Mouse (Mus musculus): ENCODE measurements around the gene Gpatch2. TPM values are rescaled to one million over a fixed set of nuclear protein-coding genes. Genes with fewer than 3 reads are reported as not detected.

Gene Gpatch2
- polyA plus RNA-seq (2016; fragmentation: Nextera tagmentation; extraction: Ambion mirVana) = 29.0 and 30.7 TPM in 2 replicates

DNA sequence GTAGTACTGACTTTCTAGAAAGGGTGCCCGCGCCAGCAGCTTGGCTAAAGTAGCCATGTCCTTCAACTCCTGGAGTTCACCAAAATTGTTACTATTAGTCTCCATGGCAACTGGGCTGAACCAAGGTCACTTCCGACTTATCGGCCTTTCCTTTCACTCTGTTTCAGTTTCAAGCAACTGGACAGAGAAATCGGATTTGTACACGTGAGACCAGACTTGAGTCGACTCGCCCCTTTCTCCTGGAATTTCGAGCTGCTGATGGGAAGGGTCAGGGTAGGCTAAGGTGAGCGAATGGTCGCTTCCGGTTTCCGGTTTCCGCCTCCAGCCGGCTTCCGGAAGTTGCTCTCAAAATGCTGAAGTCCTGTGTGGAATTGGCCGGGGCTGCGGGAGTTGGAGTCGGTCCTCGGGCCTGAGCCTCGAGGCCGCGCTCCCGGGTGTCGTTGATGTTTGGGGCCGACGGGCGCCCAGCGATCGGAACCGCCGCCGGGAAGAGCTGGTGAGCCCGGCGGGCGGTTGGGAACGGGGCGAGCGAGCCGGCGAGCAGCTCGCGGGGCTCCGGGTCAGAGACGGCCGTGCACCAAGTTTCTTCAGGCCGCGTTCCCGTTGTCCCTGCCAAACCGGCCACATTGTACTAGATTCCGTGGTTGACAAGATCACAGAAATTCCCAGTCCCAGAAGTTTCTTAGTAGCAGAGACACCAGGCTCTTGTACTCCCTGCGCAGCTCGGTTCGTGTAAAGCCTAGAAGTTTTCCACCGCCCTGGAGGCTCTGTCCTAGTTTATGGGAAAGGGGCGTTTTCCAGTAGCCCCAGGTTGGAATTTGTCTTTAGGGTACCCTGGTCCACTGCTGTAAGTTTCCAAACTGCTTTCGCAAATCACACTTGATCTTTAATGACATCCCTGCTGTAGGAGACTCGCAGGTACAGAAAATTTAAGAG lies at the start of gene Gpatch2, which contains the start of gene Spata17:
Gpatch2 (plus strand) TSS at position 328 of the 936 bp plus-strand sequence.
Spata17 (minus strand) TSS at position 285 of the 936 bp plus-strand sequence.
- 1% methylated on average over 58 of the region's 58 CpGs for WGBS
- H3K36me3 ChIP-seq = no peaks in the 10 kb centered on the region
- peaks cover 5% of the 10 kb centered on the region for H3K4me1 ChIP-seq
- ATAC-seq (ENCODE audit: low FRiP score) = peak; percentile 87
- H3K9me3 ChIP-seq (replicated peaks) = no peaks in the 10 kb centered on the region
- H3K4me3 ChIP-seq = peak within 1 kb of the TSS; percentile 89
- peak within 1 kb of the TSS; percentile 85 for H3K4me2 ChIP-seq (replicated peaks)
- peak within 1 kb of the TSS; percentile 84 for H3K9ac ChIP-seq
- no peaks in the 10 kb centered on the region for H3K27me3 ChIP-seq
- peak within 1 kb of the TSS; percentile 79 for H3K27ac ChIP-seq

DNA sequence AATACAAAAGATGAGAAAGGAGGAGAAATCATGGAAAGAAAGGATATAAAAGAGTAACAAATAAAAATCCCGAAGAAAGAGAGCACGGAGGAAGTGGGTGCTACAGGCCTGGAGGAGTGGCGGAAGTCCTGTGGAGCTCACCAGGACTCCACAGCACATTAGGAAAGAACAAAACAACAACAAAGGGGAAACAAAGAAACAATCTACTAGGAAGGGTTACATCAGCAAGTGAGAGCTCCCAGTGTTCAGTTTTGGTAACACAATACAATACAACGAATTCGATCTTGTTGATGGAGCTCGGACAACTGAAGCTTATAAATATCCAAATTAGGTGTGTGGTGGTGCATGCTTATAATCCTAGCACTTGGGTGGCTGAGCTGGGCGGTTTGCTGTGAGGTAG lies 45.7 kb upstream of the Gpatch2 start:
- ATAC-seq (ENCODE audit: low FRiP score) = no peak

DNA sequence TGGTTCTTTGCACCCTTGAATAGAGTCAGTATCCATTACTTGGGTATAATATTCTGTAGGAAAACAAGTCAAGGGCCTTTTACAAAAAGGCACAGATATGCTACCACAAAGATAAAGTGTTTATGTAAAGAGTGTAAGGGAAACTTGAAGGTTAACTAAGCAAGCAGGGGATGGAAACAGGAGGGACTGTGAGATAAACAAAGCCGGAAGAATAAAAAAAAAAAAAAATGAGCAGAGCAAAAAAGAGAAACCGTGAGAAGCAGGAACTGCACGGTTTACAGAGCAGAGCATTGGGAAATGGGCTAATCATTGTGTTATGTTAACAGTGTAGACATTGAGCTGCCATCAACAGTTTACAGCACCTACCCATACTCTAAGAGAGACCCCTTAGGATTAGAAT lies 44.9 kb upstream of the Gpatch2 start:
- no peaks in the 10 kb centered on the region for H3K27me3 ChIP-seq
- H3K4me3 ChIP-seq = no peak overlapping the region
- no peak overlapping the region for H3K9ac ChIP-seq
- no peaks in the 10 kb centered on the region for H3K9me3 ChIP-seq (replicated peaks)
- no peak overlapping the region for H3K27ac ChIP-seq
- no peak for ATAC-seq (ENCODE audit: low FRiP score)
- WGBS = 73% methylated on average over 3 of the region's 3 CpGs
- no peak overlapping the region for H3K4me2 ChIP-seq (replicated peaks)
- H3K4me1 ChIP-seq = no peaks in the 10 kb centered on the region
- H3K36me3 ChIP-seq = no peaks in the 10 kb centered on the region

More for the DNA sequence above, 45.7 kb upstream of the Gpatch2 start:
- H3K36me3 ChIP-seq = no peaks in the 10 kb centered on the region
- no peak overlapping the region for H3K4me3 ChIP-seq
- H3K27ac ChIP-seq = no peak overlapping the region
- H3K27me3 ChIP-seq = no peaks in the 10 kb centered on the region
- H3K4me1 ChIP-seq = no peaks in the 10 kb centered on the region
- no peak overlapping the region for H3K9ac ChIP-seq
- H3K4me2 ChIP-seq (replicated peaks) = no peak overlapping the region
- no peaks in the 10 kb centered on the region for H3K9me3 ChIP-seq (replicated peaks)
- WGBS = 60% methylated on average over 7 of the region's 7 CpGs

DNA sequence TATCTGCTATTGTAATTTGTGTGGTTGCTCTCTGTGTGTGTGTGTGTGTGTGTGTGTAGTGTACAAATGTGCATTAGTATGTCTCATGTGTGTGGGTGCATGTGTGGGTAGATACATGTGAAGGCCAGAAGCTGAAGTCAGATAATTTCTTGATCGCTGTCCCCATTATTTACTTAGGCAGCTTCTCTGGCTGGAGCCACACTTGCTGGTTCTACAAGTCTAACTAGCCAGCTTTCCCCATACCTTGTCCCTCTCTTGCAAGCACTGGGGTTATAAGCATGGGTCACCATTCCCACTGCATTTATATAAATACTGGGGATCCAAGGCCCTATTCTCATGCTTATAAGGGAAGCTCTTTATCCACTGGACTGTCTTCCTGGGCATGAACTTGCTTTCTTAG lies 39.3 kb upstream of the Gpatch2 start:
- 100% methylated on average over 1 of the region's 1 CpGs for WGBS

DNA sequence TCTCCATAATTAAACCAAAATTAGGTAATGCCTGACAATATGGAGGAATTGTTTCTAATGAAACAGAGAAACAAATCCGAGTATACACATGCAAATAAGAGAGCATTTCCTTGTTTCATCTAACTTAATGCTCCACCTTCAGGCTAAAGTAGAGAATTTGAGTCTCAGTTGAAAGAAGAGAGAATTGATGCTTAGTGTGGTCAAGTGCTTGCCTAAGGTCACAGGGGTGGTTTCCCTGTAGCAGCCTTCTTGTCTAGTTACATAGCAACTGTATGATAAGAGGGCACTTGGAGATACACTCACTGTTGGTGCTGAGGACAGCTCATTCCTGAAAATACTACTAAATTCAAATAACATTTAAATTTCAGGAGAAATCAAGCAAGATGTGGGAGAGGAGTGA lies 36.8 kb upstream of the Gpatch2 start:
- H3K27me3 ChIP-seq = no peaks in the 10 kb centered on the region
- no peaks in the 10 kb centered on the region for H3K4me1 ChIP-seq
- no peak overlapping the region for H3K4me3 ChIP-seq
- no peaks in the 10 kb centered on the region for H3K36me3 ChIP-seq
- ATAC-seq (ENCODE audit: low FRiP score) = no peak
- no peak overlapping the region for H3K4me2 ChIP-seq (replicated peaks)
- H3K9me3 ChIP-seq (replicated peaks) = no peaks in the 10 kb centered on the region
- H3K9ac ChIP-seq = no peak overlapping the region
- 75% methylated on average over 1 of the region's 1 CpGs for WGBS
- H3K27ac ChIP-seq = no peak overlapping the region

More for the DNA sequence above, 39.3 kb upstream of the Gpatch2 start:
- no peaks in the 10 kb centered on the region for H3K36me3 ChIP-seq
- ATAC-seq (ENCODE audit: low FRiP score) = no peak
- H3K4me2 ChIP-seq (replicated peaks) = no peak overlapping the region
- H3K27ac ChIP-seq = no peak overlapping the region
- no peaks in the 10 kb centered on the region for H3K4me1 ChIP-seq
- H3K4me3 ChIP-seq = no peak overlapping the region
- no peak overlapping the region for H3K9ac ChIP-seq
- no peaks in the 10 kb centered on the region for H3K9me3 ChIP-seq (replicated peaks)
- H3K27me3 ChIP-seq = no peaks in the 10 kb centered on the region

DNA sequence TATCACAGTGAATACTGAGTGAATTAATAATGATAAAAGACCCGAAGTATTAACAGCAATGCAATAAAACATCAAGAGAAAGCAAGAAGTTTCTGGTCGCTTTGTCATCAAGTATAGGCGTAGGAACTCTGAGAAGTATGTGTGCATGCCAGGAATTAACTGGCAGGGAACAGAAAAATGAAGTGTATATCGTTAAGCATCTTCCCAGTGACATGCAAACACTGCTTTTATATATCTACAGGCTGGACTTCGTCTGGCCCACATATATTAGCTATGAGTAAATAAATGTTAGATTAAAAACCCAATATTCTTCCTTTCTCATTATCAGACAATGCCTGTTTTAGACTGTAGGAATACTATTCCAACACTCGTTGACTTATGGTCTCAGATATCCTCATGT lies 9.8 kb upstream of the Gpatch2 start:
- Histone ChIP-seq H3K4me2 (replicated peaks) (no peak overlapping the region), H3K4me3 (no peak overlapping the region), H3K27me3 (no peaks in the 10 kb centered on the region), H3K36me3 (no peaks in the 10 kb centered on the region), H3K27ac (no peak overlapping the region), H3K4me1 (no peaks in the 10 kb centered on the region), H3K9me3 (replicated peaks) (no peaks in the 10 kb centered on the region), H3K9ac (no peak overlapping the region)
- 83% methylated on average over 6 of the region's 6 CpGs for WGBS
- ATAC-seq (ENCODE audit: low FRiP score) = no peak

DNA sequence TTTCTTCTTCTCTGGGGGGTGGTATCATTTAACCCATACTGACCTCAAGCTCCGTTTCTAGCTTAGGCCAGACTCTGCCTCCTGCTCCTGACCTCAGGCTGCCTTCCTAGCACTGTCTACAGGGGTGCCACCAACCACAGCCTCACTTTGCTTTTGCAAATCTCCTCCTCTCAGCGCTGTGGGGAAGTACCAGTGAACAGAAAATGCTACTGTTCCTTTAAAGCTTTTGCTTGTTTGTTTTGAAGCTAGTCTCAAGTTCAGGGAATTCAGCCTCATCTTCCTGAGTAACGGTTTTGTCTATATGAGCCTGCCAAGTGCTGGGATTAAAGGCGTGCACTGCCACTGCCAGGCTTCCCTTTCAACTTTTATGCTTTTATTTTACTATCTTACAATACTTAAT lies 5.8 kb upstream of the Gpatch2 start:
- WGBS = 60% methylated on average over 4 of the region's 4 CpGs
- H3K4me1 ChIP-seq = no peaks in the 10 kb centered on the region
- no peaks in the 10 kb centered on the region for H3K27me3 ChIP-seq
- H3K36me3 ChIP-seq = no peaks in the 10 kb centered on the region
- H3K4me3 ChIP-seq = no peak overlapping the region
- ATAC-seq (ENCODE audit: low FRiP score) = no peak
- H3K9ac ChIP-seq = no peak overlapping the region
- no peaks in the 10 kb centered on the region for H3K9me3 ChIP-seq (replicated peaks)
- H3K27ac ChIP-seq = no peak overlapping the region
- H3K4me2 ChIP-seq (replicated peaks) = no peak overlapping the region

DNA sequence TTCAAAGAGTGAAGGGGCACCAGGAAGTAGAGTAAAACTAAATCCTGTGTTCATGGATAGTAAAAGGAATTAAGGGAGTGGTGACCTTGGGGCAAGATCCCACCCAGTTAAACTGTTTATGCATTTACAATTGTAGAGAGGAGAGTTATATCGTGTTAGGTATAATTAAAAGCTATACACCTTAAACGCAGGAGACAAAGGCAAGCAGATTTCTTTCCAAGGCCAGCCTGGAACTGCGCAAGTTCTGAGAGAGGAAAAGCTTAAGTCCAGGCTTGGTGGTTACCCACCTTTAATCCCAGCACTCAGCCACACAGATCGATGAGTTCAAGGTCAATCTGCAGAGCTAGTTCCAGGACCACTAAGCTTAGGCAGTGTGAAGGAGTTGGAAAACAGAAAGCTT lies 4.6 kb upstream of the Gpatch2 start:
- no peak overlapping the region for H3K9ac ChIP-seq
- H3K27me3 ChIP-seq = no peaks in the 10 kb centered on the region
- H3K4me3 ChIP-seq = no peak overlapping the region
- H3K4me2 ChIP-seq (replicated peaks) = no peak overlapping the region
- H3K9me3 ChIP-seq (replicated peaks) = no peaks in the 10 kb centered on the region
- 90% methylated on average over 4 of the region's 4 CpGs for WGBS
- H3K27ac ChIP-seq = no peak overlapping the region
- no peaks in the 10 kb centered on the region for H3K36me3 ChIP-seq
- no peaks in the 10 kb centered on the region; the same call in 1 of the 2 replicates for H3K4me1 ChIP-seq
- ATAC-seq (ENCODE audit: low FRiP score) = no peak

DNA sequence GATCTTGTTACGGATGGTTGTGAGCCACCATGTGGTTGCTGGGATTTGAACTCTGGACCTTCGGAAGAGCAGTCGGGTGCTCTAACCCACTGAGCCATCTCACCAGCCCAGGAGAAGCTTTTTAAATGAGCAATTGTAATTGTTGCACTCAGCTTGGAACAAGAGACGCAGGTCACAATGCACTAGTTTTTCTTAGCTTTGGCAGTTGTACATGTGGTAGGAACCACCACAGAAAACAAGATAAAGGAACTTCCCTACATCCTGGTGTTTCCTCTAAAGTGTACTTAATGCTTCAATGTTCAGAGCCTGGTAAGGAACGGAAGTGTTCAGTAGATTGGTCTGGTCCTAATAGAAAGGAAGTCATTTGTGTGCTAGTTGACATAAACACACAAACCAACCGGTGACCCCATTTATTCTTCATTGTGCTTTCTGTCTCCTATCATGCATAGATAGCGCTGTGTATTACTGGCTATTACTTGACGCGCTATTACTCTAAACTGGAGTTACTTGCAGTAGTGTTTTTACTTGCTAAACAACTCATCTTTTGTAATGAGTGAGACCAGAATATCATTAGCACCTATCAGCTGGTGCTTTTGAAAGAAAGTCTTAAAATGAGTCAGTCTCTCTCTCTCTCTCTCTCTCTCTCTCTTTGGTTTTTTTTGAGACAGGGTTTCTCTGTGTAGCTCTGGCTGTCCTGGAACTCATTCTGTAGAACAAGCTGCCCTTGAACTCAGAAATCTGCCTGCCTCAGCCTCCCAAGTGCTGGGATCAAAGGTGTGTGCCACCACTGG lies 1.5 kb downstream of the Gpatch2 start:
- Histone ChIP-seq H3K4me2 (replicated peaks) (no peak overlapping the region), H3K36me3 (no peaks in the 10 kb centered on the region), H3K4me3 (no peak overlapping the region), H3K27ac (no peak overlapping the region), H3K9me3 (replicated peaks) (no peaks in the 10 kb centered on the region), H3K4me1 (peaks cover 5% of the 10 kb centered on the region), H3K9ac (no peak overlapping the region), H3K27me3 (no peaks in the 10 kb centered on the region)
- ATAC-seq (ENCODE audit: low FRiP score) = no peak
- 94% methylated on average over 9 of the region's 9 CpGs for WGBS

DNA sequence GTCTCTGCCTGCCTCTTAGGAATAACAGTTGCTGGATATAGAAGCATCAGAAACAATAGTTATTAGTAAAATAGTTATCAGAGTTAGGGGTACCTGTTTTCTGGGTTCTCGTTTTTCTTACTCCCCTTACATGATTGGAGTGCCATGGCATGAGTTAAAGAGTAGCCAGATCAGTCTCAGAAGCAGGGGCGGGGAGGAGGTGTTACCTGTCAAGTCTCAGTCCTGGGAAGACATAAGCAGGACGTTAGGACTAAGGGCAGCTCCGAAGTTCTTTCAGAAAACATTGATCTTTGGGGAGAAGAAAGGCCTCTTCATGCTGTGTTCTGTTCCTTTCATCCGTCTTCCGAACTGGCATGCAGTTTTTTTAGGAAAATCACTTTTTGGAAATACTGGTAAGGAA lies 5.4 kb downstream of the Gpatch2 start:
- H3K9me3 ChIP-seq (replicated peaks) = no peaks in the 10 kb centered on the region
- peaks cover 3% of the 10 kb centered on the region for H3K36me3 ChIP-seq
- no peak overlapping the region for H3K4me2 ChIP-seq (replicated peaks)
- no peak overlapping the region for H3K4me3 ChIP-seq
- no peaks in the 10 kb centered on the region for H3K27me3 ChIP-seq
- WGBS = 77% methylated on average over 6 of the region's 6 CpGs
- no peak for ATAC-seq (ENCODE audit: low FRiP score)
- H3K9ac ChIP-seq = no peak overlapping the region
- peaks cover 5% of the 10 kb centered on the region for H3K4me1 ChIP-seq
- H3K27ac ChIP-seq = no peak overlapping the region

DNA sequence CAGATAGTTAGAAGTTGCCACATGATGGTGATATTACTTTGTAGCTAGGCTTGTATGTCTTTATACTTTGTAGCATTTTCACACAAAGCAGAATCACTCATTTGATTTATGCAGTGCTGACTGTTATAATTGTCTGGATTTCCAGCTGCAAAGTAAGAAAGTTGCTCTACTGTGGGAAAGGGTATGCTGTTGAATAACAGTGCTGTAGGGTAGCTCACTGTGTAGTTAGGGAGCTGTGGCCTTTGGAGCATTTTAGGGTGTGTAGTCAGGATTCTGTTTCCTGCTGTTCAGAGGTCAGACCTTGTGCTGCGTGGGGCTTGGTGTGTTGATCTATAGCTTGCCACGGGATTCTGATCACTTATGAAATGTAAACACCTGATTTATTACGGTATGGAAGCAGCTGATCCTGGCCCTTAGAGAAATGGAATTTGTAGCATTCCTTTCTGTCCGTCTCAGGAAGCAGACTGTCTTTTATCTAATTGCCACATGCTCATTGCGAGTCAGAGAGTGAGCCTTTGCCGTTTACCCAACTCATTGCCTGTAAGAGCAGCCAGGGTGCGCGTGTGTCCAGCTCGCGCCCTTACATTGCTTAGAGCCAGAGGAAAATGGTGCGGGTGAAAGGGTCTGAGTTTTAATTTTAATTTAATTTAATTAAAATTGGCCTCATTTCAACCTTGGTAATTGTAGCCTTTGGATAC lies 11.2 kb downstream of the Gpatch2 start:
- Histone ChIP-seq H3K4me3 (no peak overlapping the region), H3K36me3 (peaks cover 16% of the 10 kb centered on the region)
- WGBS = 79% methylated on average over 11 of the region's 11 CpGs

More for the DNA sequence above, 11.2 kb downstream of the Gpatch2 start:
- Histone ChIP-seq H3K4me2 (replicated peaks) (no peak overlapping the region), H3K27me3 (no peaks in the 10 kb centered on the region), H3K4me1 (no peaks in the 10 kb centered on the region), H3K9ac (no peak overlapping the region), H3K9me3 (replicated peaks) (no peaks in the 10 kb centered on the region), H3K27ac (no peak overlapping the region)
- ATAC-seq (ENCODE audit: low FRiP score) = no peak

Measured in hindbrain, embryonic 12.5 days (tissue).